Mouse (Mus musculus): Measurements from ENCODE around the gene Mapk13.

Mapk13 gene

GRCm38 (mm10) chr17:28776817-28777216 lies 7.7 kb downstream of the Mapk13 start:
- DNase-seq: no peak

GRCm38 (mm10) chr17:28777231-28778005 lies 8.3 kb downstream of the Mapk13 start:
- DNase-seq: no peak

- no peak for DNase-seq
Measured at GRCm38 (mm10) chr17:28779735-28780134, 10.6 kb downstream of the Mapk13 start.

GRCm38 (mm10) chr17:28780836-28781235 lies 11.7 kb downstream of the Mapk13 start:
- no peak for DNase-seq

GRCm38 (mm10) chr17:28781290-28782045 lies 12.4 kb downstream of the Mapk13 start:
- DNase-seq: no peak

GRCm38 (mm10) chr17:28785036-28785435 lies 15.9 kb downstream of the Mapk13 start:
- no peak for DNase-seq

- DNase-seq: no peak
Measured at GRCm38 (mm10) chr17:28787507-28787906, 18.4 kb downstream of the Mapk13 start.

GRCm38 (mm10) chr17:28797031-28797430 lies 27.9 kb downstream of the Mapk13 start:
- DNase-seq: no peak

GRCm38 (mm10) chr17:28799291-28800160 lies 30.4 kb downstream of the Mapk13 start:
- peak; percentile 45 for DNase-seq

- no peak for DNase-seq
Measured at GRCm38 (mm10) chr17:28800281-28800670, 31.2 kb downstream of the Mapk13 start.

- peak; percentile 89 for DNase-seq
Measured at GRCm38 (mm10) chr17:28800671-28801412, 31.7 kb downstream of the Mapk13 start, which contains the start of gene Brpf3. TSS of gene Brpf3 (plus strand) at chr17:28801090.

- peak; percentile 100 for DNase-seq
Measured at GRCm38 (mm10) chr17:28801474-28802005, 32.4 kb downstream of the Mapk13 start.

- DNase-seq: no peak
Measured at GRCm38 (mm10) chr17:28802006-28802481, 32.9 kb downstream of the Mapk13 start.

GRCm38 (mm10) chr17:28803316-28803715 lies 34.2 kb downstream of the Mapk13 start:
- DNase-seq: no peak

GRCm38 (mm10) chr17:28804973-28805372 lies 35.9 kb downstream of the Mapk13 start:
- no peak for DNase-seq

- DNase-seq: no peak
Measured at GRCm38 (mm10) chr17:28806770-28807169, 37.7 kb downstream of the Mapk13 start.

- no peak for DNase-seq
Measured at GRCm38 (mm10) chr17:28808714-28809113, 39.6 kb downstream of the Mapk13 start.

GRCm38 (mm10) chr17:28809175-28809831 lies 40.2 kb downstream of the Mapk13 start:
- no peak for DNase-seq

- DNase-seq: no peak
Measured at GRCm38 (mm10) chr17:28812345-28812744, 43.2 kb downstream of the Mapk13 start.

- no peak for DNase-seq
Measured at GRCm38 (mm10) chr17:28814529-28815097, 45.5 kb downstream of the Mapk13 start.

All from thymus, postnatal 4 days (tissue).